In the genomic region with DNA sequence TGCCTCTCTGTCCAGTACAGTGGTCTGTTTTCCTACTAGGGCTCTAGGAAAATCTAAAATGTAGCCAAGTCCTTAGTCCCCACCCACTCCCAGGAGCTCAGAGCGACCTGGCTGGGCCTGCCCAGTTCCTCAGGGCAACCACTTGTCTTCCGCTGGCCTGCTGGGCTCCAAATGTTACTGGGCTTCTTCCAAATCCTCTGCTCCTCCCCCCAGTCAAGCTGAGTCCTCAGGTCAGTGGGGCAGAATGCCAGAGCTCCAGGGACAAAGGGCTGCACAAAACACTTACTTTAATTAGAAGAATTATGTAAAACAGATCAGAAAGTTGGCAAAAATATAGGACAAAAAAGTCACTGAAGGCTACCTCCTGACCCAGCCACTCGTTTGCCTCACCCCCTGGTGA, we compare ENCODE assay signal across 9 mouse cellular contexts. TPM values are rescaled to one million over a fixed set of nuclear protein-coding genes. Genes with fewer than 3 reads are reported as not detected.
DNase-seq lines count a peak whose midpoint lies in the region; ATAC-seq lines count a peak whose summit lies in the region.
"Had no signal": no experiment of that assay in that cellular context is flagged by ENCODE, and none has a peak within 500 bp of the region (broad histone marks: within the 10 kb centered on the region; RNA-seq: fewer than 3 reads in every experiment).

No protein-coding gene starts in this region.

- H3K27me3 ChIP-seq in heart, embryonic 11.5 days (ENCODE audit: control insufficient read depth, insufficient read depth, low read length) = no peaks in the 10 kb centered on the region
- no peaks in the 10 kb centered on the region for H3K27me3 ChIP-seq in hindbrain, embryonic 12.5 days
- H3K27me3 ChIP-seq in neural tube, embryonic 15.5 days (replicated peaks) = no peaks in the 10 kb centered on the region
- H3K27me3 ChIP-seq: midbrain, embryonic 12.5 days had no signal

- peaks cover 41% of the 10 kb centered on the region for H3K4me1 ChIP-seq in heart, embryonic 11.5 days (ENCODE audit: control insufficient read depth, insufficient read depth, low read length)
- H3K4me1 ChIP-seq in hindbrain, embryonic 12.5 days = peaks cover 52% of the 10 kb centered on the region
- H3K4me1 ChIP-seq in neural tube, embryonic 15.5 days = peaks cover 46% of the 10 kb centered on the region

- 22% methylated on average over 3 of the region's 3 CpGs for WGBS in heart, embryonic 11.5 days (ENCODE audit: insufficient replicate concordance)
- 8% methylated on average over 3 of the region's 3 CpGs for WGBS in hindbrain, embryonic 12.5 days
- WGBS in neural tube, embryonic 15.5 days = 13% methylated on average over 3 of the region's 3 CpGs

- H3K9me3 ChIP-seq in heart, embryonic 11.5 days (replicated peaks; ENCODE audit: control insufficient read depth, low read length) = no peaks in the 10 kb centered on the region
- H3K9me3 ChIP-seq in hindbrain, embryonic 12.5 days (replicated peaks) = no peaks in the 10 kb centered on the region
- no peaks in the 10 kb centered on the region for H3K9me3 ChIP-seq in neural tube, embryonic 15.5 days (replicated peaks)
- H3K9me3 ChIP-seq: midbrain, embryonic 12.5 days had no signal

- intact Hi-C loops in left cerebral cortex, postnatal 4 days (cut with DNase I) = no loop called here

- DNase-seq in heart, adult 11 months = peak; percentile 99
- peak; percentile 98 for DNase-seq in cerebellum, adult 9-10 months
- peak; percentile 26 to 47 for DNase-seq in frontal cortex, postnatal 36 days (ENCODE audit: low spot score in 2 of 2)
- peak; percentile 93 for DNase-seq in left cerebral cortex, postnatal 4 days
- DNase-seq in yolk sac, embryonic 10.5 days (ENCODE audit: low spot score) = no peak

- H3K4me3 ChIP-seq in heart, embryonic 11.5 days (ENCODE audit: low read depth, low read length) = no peak overlapping the region
- no peak overlapping the region for H3K4me3 ChIP-seq in hindbrain, embryonic 12.5 days
- no peak overlapping the region for H3K4me3 ChIP-seq in neural tube, embryonic 15.5 days (replicated peaks)
- H3K4me3 ChIP-seq: midbrain, embryonic 12.5 days had no signal

- no peak for ATAC-seq in heart, embryonic 11.5 days (replicated peaks; ENCODE audit: insufficient number of reproducible peaks, low FRiP score, low TSS enrichment)
- 0 out of 2 replicates have a peak, but pooled peaks have one; percentile 14 for ATAC-seq in hindbrain, embryonic 12.5 days (ENCODE audit: low FRiP score)
- peak; percentile 12; the same call in 1 of the 2 replicates for ATAC-seq in neural tube, embryonic 15.5 days (ENCODE audit: low FRiP score)

- no peaks in the 10 kb centered on the region for H3K36me3 ChIP-seq in heart, embryonic 11.5 days (ENCODE audit: control insufficient read depth, insufficient read depth, low read length)
- H3K36me3 ChIP-seq in hindbrain, embryonic 12.5 days = no peaks in the 10 kb centered on the region
- H3K36me3 ChIP-seq in neural tube, embryonic 15.5 days = no peaks in the 10 kb centered on the region
- H3K36me3 ChIP-seq: midbrain, embryonic 12.5 days had no signal

- no peak overlapping the region for H3K4me2 ChIP-seq in heart, embryonic 11.5 days
- no peak overlapping the region for H3K4me2 ChIP-seq in hindbrain, embryonic 12.5 days (replicated peaks)
- no peak overlapping the region for H3K4me2 ChIP-seq in neural tube, embryonic 15.5 days
- H3K4me2 ChIP-seq: midbrain, embryonic 12.5 days had no signal

- no peak overlapping the region for H3K27ac ChIP-seq in heart, embryonic 11.5 days (ENCODE audit: low read depth, low read length)
- H3K27ac ChIP-seq in hindbrain, embryonic 12.5 days = no peak overlapping the region
- 0 out of 2 replicates have a peak overlapping the region, but pooled peaks have one; percentile 9 for H3K27ac ChIP-seq in neural tube, embryonic 15.5 days (replicated peaks)

- H3K9ac ChIP-seq in heart, embryonic 11.5 days (ENCODE audit: low read depth, low read length) = no peak overlapping the region
- H3K9ac ChIP-seq in hindbrain, embryonic 12.5 days = no peak overlapping the region
- H3K9ac ChIP-seq in neural tube, embryonic 15.5 days (replicated peaks) = no peak overlapping the region

RNA-seq across cellular contexts. Expression of gene Hpcal1, which starts 56.1 kb away (rescaled TPM):
- polyA plus RNA-seq in heart, embryonic 11.5 days (2014; fragmentation: Nextera tagmentation; extraction: Ambion mirVana) = 22.1 and 22.9 TPM in 2 replicates
- 42.8 and 48.9 TPM in 2 replicates for polyA plus RNA-seq in hindbrain, embryonic 12.5 days (2016; fragmentation: Nextera tagmentation; extraction: Ambion mirVana)
- total RNA-seq in left cerebral cortex, postnatal 4 days (2021) = 10 to 100 TPM; 28.7 to 49.3 TPM
- 130 and 133 TPM in 2 replicates for polyA plus RNA-seq in neural tube, embryonic 15.5 days (2015; fragmentation: Nextera tagmentation; extraction: Ambion mirVana)
